Mouse (Mus musculus) left cerebral cortex, postnatal 14 days (tissue): ENCODE measurements around the gene Rab3il1. TPM values are rescaled to one million over a fixed set of nuclear protein-coding genes. Genes with fewer than 3 reads are reported as not detected.
A peak's percentile ranks its signal among the peaks of the same experiment; 100 is the strongest.

Experiments used
- DNase-seq, 2 experiments: peaks; one replicate each; pipeline ENCODE4 v3.0.0; 2021 to 2022; ENCODE audit warnings: low spot score in 2 of 2, mixed read lengths in 1 of 2
- intact Hi-C: fragments of 180-260 bp; cut with DNase I; formaldehyde crosslinking; loops from one replicate; pipeline ENCODE4 v1.15.1; 2025
- total RNA-seq, 2 experiments: library from RNA; stranded (reverse); gene quantifications; 2 replicates each; pipeline ENCODE4 v1.2.3; 2021

The Rab3il1 gene
- total RNA-seq, 2 experiments from 2014 or later, result 8.9 to 10.4 TPM

GRCm38 (mm10) chr19:9998736-9999486, 2.6 kb upstream of the Rab3il1 start:
- intact Hi-C loops, result no loop called here
- DNase-seq, result peak; percentile 9 to 58

GRCm38 (mm10) chr19:10000330-10000729, 1.1 kb upstream of the Rab3il1 start:
- intact Hi-C loops, result loop anchor here (2.0 to 5.0 kb wide), 2 partner anchors 34 to 197 kb away; no protein-coding TSS in a partner anchor
- peak in 1 of 2 experiments; percentile 70 for DNase-seq

GRCm38 (mm10) chr19:10003696-10004095, 2.2 kb downstream of the Rab3il1 start:
- intact Hi-C loops, result loop anchor here (5.0 kb wide), 1 partner anchor 194 kb away; no protein-coding TSS in a partner anchor
- no peak for DNase-seq

- intact Hi-C loops, result no loop called here
- no peak for DNase-seq
Observed at GRCm38 (mm10) chr19:10011408-10011807, 9.9 kb downstream of the Rab3il1 start.

GRCm38 (mm10) chr19:10012827-10013278, 11.4 kb downstream of the Rab3il1 start:
- DNase-seq, result no peak
- intact Hi-C loops, result no loop called here

- no peak for DNase-seq
- intact Hi-C loops, result no loop called here
Observed at GRCm38 (mm10) chr19:10013348-10013747, 11.9 kb downstream of the Rab3il1 start.

- intact Hi-C loops, result no loop called here
Observed at GRCm38 (mm10) chr19:10013913-10014312, 12.4 kb downstream of the Rab3il1 start.

GRCm38 (mm10) chr19:10014824-10015223, 13.4 kb downstream of the Rab3il1 start:
- intact Hi-C loops, result no loop called here
- no peak for DNase-seq

More at GRCm38 (mm10) chr19:10013913-10014312, 12.4 kb downstream of the Rab3il1 start:
- no peak for DNase-seq

- no peak for DNase-seq
- intact Hi-C loops, result no loop called here
Observed at GRCm38 (mm10) chr19:10015442-10015841, 14.0 kb downstream of the Rab3il1 start.

GRCm38 (mm10) chr19:10016151-10016550, 14.7 kb downstream of the Rab3il1 start:
- no peak for DNase-seq
- intact Hi-C loops, result no loop called here

- intact Hi-C loops, result no loop called here
- peak; percentile 69 to 79 for DNase-seq
Observed at GRCm38 (mm10) chr19:10017637-10018526, 16.4 kb downstream of the Rab3il1 start.

GRCm38 (mm10) chr19:10018527-10018818, 17.0 kb downstream of the Rab3il1 start:
- no peak for DNase-seq
- intact Hi-C loops, result no loop called here

- DNase-seq, result no peak
- intact Hi-C loops, result no loop called here
Observed at GRCm38 (mm10) chr19:10019214-10019760, 17.8 kb downstream of the Rab3il1 start.

- intact Hi-C loops, result loop anchor here (5.0 kb wide), 1 partner anchor 105 kb away; no protein-coding TSS in a partner anchor
- no peak for DNase-seq
Observed at GRCm38 (mm10) chr19:10021981-10022380, 20.5 kb downstream of the Rab3il1 start.

- peak; percentile 60 to 72 for DNase-seq
- intact Hi-C loops, result loop anchor here (5.0 kb wide), 1 partner anchor 105 kb away; no protein-coding TSS in a partner anchor
Observed at GRCm38 (mm10) chr19:10022414-10023303, 21.2 kb downstream of the Rab3il1 start.

- intact Hi-C loops, result loop anchor here (5.0 kb wide), 1 partner anchor 106 kb away; no protein-coding TSS in a partner anchor
- no peak for DNase-seq
Observed at GRCm38 (mm10) chr19:10023304-10023758, 21.9 kb downstream of the Rab3il1 start.

- intact Hi-C loops, result no loop called here
- DNase-seq, result peak; percentile 49 to 55
Observed at GRCm38 (mm10) chr19:10025169-10025875, 23.9 kb downstream of the Rab3il1 start.

- DNase-seq, result no peak
- intact Hi-C loops, result no loop called here
Observed at GRCm38 (mm10) chr19:10029746-10030145, 28.3 kb downstream of the Rab3il1 start.
